Mouse (Mus musculus) CD4-positive helper T cell, adult 2 months (primary cell): Measurements from ENCODE around the gene Pik3ap1.

ENCODE experiments used
- DNase-seq: peaks from one replicate; pipeline ENCODE4 v3.0.0-alpha.2; 2012; ENCODE audit warnings: low read depth, missing footprints, low spot score

The Pik3ap1 gene

DNA sequence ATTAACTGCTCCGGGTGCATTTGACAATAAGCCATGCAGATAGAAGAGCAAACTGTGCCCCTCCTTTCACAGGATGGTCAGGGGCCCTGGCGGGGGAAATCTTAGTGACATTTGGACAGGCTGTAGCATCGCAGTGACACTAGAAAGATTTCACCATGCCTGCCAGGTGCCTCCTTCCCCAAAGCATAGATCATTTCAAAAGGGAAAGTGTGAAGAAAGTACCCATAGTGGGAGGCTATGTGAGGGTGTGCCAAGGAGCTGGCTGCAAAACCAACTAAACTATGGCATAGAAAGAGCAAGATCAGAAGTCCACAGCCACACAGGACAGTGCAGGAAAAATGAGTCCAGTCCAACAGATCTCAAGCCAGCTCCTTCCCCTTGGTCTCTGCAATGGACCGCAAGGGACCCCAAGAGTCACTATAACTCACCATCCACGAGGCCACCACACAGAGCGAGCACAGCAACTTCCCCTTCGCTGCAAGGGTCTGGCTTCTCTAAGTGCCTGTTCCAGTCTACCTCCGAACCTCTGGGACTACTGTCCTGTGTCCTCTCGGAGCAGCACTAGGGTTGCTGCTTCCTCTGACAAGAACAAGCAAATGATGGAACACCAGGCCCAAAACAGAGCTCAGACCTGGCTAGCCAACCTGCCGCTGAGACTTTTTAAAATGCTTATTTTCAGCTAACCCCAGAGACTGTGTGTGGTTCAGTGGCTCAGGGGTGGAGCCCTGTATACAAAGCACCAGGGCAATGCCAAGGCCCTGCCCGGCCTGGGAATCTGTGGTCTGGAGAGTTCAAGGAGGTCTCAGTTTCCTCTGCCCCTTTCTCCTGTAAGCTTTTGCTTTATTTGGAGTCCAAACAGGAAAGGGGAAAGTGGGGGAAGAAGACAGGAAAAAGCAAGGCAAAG is 15.1 kb downstream of the Pik3ap1 start:
- no peak for DNase-seq

DNA sequence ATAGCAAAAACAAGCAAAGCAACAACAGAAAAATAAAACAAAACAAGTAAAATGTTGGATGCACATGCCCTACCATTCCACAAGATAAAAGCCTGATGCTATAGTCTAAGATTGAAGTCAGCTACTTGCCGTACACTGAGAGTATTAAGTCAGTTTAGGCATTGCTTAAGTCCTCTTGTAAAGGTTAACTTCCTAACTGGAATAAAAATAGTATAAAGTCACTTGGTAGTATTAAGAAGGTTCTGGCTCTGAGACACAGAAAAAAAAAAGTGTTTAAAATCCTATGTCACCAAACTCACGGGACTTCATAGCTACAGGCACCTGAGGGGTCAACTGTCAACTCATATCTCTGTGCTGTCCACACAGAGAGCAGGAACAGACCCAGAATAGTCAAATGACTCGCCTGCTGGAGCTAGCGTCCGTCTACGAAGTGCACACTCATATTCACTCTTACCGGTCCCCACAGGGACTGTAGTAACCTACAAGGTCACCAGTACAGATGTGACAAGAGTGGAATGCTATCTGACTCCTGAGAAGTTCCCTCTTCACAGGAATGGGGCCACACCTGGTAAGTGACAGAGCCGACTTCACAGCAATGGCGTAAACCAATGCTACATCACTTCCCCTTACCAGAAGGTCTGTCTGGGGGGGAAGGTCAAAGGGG is 17.9 kb downstream of the Pik3ap1 start:
- DNase-seq, result no peak

DNA sequence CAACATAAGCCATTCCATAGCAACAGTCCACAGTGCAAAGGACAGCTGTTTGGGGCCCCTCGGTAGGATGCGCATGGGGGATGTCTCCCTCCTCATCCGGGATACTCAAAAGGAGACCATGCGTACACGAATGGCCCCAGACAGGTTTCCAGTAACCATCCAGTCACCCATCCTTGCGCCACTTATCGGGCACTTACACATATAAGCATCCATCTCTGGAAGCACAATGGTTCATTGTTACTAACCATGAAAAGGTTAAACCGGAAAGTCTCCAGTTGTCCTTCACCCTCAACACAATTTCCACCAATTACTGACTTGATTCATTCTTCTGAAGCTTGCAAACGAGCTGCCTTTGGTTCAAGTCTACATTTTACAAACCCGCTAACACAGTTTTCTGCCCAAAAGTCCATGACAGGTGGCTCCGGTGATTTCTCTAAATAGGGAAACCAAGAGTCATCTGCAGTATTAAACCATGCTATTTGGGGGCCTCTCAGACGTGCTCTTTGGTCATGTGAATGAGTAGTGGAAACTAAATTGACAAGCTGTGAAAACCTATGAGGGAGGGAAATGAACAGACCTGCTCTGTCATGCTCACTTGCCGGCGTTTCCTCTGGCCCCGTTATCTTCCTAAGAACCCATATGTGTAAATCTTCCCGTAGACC is 18.6 kb downstream of the Pik3ap1 start:
- peak; percentile 20 for DNase-seq

DNA sequence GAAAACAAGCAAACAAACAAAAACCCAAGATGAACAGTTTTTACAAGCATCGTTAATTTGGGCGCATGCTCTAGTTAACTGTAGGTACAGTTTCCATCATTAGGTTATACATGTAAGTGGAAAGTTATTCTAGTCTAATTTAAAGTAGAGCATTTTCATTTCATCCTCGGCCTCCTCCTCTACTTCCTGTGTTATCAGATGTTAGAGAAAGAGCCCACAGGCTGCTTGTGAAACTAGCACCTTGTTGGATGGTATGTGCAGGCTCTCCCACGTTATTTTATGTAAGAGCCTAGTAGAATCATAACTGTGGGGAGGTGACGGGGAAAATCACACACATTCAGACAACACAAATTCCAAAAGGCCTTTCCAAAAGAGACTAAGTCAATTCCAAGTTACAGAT is 19.3 kb downstream of the Pik3ap1 start:
- peak; percentile 56 for DNase-seq

DNA sequence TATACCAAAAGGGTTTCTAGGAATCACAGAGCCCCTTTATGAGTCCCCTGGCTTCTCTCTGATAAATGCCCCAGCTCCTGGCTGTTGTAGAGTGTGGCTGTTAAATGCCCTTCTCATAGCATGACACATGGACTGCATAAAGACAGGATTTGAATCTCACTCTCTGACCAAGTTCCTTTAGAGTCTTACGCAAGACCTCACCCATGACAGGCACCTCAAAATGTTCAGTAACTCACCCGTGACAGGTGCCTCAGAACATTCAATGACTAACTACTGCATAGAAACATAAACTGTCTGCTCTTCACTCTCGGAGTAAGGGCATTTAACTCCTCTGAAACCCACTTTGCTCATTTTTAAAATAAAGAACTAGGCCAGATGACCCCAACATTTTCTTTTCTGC is 20.4 kb downstream of the Pik3ap1 start:
- no peak for DNase-seq

DNA sequence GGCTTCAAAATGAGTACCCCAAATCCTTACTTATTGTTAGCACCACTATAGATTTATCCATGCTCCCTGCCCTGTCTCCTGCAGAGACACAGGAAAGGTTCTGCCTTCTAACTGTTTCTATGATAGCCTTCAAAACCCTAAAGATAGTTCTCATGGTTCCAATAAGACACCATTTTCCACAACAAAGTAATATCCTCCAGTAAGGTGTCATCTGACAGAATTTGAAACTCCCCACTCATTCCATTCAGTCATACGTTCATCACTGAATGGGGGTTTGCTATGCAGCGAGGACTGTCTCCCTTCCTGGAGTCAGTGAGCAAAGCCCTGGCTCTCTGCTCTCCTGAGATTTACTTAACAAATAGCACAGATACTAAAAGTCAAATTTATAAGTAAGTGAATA is 21.9 kb downstream of the Pik3ap1 start:
- peak; percentile 22 for DNase-seq

DNA sequence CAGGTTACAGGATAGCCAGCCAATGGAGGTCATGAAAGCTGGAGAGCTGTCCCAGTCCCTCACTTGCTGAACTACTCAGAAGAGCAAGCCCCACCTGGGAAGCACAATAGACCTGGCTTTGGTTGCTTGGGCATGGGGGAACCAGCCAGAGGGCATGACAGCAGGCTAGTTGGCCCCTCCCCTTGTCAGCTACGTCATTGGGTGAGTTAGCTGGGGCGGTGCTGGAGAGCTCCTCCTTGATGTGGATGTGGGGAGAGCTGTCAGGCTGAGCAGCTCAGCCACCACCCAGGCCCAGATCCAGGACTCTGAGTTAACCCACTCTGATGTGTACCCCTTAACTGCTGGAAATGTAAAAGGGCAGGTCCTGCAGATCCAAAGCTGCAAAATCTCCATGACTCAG is 24.4 kb downstream of the Pik3ap1 start:
- DNase-seq, result peak; percentile 55

DNA sequence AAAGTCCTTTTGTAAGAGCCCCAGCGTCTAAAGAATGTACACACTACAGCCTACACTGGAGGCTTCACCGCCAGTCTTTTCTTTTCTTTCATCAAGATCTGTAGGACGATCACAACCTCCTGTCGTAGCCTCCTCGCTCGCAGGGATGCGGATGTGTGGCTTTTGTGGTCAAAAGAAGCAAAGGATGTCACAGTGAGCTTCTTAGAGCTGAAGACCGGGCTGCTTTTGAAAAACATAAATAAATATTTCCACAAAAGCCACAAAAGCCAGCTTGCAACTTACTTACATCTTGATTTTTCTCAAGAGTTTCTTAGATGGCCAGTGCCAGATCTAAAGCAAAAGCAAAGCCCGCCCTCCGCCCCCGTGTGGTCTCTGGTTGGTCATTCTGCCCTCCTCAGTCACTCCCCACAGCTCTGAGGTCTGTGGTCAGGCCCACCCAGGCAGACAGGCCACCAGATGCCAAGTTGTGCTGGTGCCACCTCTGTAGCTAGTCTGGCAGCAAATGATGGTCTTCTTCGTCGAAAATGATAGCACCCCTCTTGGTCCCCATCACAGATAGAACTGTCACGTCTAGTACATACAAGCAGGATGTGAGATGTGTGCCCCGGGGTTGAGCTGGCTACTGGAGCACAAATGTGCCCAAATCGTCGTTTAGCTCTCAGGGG is 30.5 kb downstream of the Pik3ap1 start:
- DNase-seq, result peak; percentile 90

DNA sequence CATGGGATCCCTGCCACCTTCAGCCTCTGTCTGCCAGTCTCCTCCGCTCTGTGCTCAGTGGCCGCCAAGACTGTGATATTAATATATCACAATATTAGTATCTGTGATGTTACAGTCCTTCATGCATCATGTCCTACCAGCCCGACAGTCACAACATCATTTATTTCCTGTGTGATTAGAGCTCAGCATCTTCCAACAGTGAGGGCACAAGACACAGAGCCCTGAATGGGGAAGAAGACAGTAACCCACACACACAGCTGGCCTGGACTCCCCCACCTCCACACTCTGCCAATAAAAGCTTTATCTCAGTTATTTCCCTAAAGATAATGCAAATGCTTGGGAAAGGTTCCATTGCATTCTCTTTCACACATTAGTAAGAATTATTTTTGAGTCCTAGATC is 35.3 kb downstream of the Pik3ap1 start:
- no peak for DNase-seq

DNA sequence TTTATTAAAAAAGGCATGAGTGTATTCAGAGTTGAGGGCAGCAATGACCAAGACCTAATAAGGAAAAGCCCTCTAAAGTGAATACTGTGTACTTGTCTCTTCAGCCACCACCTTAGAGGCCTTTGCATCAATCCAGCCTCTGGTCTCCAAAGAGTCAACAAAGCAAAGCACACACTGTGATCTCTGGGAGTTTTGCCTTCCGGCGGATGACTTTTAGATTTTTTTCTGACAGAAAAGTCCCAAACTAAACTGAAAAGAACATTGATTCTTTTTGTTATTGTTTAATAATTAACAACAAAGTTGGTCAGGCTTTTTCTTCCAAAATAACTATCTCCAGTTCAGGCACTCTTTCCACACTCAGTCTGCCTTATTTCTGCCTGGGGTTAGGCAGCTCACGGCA is 36.7 kb downstream of the Pik3ap1 start:
- no peak for DNase-seq

DNA sequence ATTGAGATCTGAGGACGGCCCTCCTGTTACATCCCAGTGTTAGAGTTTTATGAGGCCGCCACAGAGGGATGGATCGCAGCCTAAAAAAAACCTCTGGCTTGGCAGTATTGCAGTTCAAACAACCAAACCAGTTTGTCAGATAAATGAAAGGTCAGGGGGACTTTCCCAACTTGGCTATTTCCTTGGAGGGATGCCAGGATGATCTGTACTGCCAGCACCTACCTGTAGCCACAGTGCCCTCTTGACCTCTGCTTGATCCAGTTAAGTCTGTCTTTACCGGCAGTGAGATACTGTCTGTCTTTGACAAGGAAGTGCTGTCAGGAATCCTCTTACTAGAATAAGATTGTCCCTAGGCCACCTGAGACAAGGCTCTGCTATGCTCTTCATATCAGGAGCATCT is 37.6 kb downstream of the Pik3ap1 start:
- no peak for DNase-seq

DNA sequence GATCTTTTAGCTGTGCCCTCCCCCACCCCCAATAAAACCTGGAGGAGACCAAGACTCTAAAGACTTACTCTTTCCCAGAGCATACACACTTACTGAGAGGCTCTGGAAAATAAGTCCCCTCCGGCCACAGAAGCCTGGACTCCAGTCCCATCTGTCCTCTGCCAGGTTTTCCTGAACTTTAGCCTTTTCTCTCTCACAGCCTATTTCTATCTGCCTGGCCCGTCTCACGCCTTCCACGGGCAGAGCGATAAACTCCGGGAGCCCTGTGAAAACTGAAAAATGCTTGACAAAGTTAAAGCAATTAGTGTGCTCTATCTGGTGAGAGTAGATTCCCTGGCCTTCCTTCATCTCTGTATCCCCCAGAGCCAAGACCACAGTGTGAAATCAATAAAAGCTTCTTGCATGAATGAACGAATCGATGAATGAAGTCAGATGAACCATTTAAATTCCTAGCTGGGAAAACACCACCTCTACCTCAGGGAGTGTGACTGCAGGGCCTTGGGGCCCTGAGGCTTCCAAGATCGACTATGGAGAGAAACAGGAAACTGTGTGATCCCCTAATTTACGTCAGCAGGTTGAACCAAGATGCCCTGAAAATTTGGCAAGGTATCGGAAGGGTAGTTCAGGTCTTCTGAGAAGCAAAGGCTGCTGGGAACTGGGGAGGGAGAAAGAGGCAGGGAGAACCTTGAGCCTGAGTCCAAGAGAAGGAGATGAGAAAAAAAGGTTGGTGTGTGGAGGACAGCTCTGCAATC is 38.6 kb downstream of the Pik3ap1 start:
- DNase-seq, result no peak

DNA sequence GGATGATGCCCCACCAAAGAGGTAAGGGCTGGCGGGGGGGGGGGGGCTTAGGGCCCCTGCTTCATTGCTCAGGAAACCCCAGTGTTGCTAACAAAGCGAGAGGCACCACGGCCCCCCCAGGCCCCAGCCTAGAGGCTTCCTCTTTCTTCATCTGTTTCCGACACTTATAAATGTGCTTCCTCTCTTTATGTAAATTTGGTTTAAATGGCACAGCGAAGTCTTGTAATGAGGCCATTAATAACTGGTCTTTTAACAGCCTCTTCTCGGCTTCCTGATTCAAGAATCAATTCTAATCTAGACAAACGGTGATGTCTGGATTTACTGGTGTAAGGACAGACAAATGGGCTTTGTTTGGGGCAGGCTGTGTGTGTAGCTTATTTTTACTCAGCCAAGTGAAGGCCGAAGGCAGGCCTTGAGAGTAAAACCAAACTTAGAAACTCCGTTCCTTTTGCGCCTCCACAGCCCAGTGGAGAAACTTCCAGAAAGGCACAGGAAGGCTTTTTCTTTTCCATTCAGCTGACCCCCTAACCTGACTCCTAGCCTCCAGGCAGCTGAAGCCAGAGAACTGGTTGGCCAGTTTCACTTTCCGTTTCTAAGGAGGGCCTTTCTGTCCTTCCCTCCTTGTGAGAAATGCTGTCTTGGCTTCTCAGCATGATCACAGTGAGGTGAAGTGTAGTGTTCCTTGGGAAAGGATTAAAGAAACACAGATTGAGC is 39.7 kb downstream of the Pik3ap1 start:
- DNase-seq, result peak; percentile 66

DNA sequence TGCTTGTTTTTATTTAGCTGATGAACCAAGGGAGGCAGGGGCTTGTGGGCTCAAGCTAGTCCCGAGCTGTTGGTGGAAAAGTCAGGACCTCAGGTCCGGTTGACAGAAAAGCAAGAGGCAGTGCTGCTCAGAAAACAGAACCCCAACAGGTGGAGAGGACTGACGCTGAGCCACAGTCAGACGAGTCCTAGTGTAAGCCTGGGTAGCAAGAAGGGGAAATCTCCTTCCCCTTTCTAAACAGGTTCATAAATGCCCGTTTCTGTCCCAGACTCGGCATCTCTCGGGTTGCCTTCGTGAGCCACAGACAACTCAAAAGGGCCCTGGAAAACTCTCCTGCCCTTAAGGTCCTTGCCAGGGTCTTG is 40.3 kb downstream of the Pik3ap1 start:
- no peak for DNase-seq

DNA sequence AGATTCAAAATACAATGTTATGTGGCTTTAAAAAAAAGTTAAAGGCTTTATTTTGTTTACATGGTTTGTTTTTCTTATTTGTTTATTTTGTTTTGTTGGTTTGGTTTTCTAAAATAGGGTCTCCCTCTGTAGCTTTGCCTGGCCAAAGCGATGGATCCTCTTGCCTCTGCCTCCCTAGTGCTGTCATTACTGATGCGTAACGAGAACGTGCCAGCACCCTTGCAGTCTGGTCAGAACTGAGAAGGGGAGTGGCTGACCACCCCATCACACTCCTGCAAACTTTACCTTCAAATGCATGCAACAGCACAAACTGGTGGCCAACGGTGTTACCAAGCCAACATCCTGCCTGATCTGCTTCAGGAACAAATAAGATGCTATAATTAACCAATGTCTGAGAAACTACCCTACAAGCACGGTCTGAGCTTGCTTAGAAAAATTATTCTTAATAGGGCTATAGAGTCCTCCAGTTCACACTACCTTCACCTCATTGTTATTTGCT is 42.3 kb downstream of the Pik3ap1 start:
- DNase-seq, result no peak

DNA sequence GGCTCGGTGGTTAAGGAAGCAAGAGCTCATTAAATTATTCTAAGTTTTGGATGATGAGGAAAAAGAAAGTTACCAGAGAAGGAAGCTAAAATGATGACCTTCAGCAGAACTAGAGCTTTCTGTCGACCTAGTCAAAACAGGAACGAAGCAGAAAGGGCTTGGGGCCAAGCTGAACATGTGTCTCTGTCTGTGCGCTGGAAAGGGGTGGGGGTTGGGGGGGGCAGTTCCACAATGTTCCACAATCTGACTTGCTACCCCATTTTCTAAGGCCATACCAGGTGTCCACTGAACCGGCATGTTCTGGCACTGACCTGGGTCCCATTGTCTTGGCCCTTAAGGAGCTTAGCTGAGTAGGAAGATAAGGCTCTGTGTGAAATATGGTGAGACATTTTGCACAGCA is 43.2 kb downstream of the Pik3ap1 start:
- DNase-seq, result no peak

DNA sequence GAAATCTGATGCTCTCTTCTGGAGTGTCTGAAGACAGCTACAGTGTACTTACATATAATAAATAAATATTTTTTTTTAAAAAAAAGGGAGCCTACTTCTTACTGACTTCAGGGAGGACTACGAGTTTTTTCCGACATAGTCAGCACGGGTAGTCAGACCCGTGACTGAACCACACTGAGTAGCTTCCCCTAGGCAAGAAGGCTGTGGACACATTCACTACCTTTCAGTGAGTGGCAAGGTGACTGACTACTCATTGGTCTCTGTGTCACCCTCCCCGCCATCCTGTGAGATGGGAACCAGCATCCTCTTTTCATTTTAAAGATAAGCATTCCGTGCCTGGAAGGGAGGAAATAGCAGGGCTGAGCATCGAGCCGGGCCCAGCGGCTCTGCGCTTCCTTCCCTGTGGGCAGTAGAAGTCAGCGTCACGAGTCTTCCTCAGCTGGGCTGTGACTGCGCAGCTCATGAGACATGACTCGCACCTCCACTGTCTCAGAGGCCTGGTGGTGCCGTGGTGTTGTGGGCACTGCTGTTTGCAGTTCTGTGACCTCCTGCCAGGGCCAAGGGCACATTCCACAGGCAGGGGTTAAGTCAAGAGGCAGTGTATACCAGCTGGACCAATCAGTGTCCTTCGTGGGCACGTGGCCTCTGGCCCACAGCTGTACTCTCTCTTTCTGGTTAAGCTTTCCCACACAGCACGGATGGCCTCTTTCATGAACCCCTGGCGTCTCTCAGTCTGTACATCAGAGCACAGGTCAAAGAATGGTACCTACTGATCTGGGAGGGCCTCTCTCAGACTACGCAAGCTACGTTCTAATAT is 45.7 kb downstream of the Pik3ap1 start:
- DNase-seq, result peak; percentile 70

DNA sequence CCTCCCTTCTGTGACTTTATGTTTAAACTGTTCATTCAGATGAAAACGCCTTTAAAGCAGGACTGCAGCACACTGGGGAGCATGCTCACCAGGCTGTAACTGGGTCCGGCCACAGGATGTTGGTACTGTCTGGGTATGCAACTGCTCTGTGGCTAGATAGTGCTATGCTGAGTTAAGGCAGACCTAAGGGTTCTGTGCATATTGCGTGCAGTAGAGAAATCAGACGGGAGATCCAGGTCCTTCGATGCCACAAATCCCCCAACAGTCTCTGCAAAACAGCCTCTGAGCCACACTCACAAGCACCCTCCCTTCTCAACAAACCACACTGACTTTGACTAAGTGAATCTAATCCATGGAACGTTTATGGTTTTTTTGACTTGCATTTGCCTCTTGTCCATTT is 46.5 kb downstream of the Pik3ap1 start:
- DNase-seq, result no peak

DNA sequence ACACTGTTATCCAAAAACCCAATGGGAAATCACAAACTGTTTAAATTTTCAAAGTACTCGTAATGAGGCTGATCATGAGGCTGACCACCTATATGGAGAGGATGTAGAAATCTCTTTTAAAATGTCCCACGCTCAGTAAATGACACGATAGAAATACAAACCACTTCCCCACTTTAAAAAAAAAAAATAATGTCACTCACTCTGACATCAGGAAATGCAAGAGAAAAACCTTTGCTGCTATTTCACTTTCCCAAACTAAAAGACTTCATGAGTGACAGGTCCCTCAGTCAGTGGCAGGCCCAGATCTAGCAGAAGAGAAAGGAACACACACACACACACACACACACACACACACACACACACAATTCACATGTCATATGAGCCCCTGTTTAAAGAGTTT is 49.2 kb downstream of the Pik3ap1 start:
- no peak for DNase-seq

DNA sequence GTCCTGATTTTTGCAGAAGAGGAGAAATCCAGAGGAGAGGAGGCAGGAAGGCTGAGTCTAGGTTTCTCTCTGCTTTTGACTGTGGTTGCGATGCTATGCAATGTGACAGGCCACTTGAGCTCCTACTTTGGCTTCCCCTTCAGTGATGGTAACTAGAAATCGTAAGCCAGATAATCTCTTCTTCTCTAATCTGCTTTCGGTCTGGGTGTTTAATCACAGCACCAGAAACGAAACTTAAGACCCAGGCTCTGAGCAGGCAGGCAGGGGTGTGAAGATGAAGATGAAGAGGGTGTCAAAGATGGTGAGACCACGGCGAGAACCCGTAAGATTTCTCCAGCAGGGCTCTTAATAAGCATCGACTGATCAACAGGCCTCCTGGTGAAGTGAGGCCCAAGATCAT is 51.9 kb downstream of the Pik3ap1 start:
- DNase-seq, result no peak
